Mouse (Mus musculus): ENCODE data around the gene Spata18.

- no peak for TF ChIP-seq GATA1 (IDR thresholded peaks at IDR 0.05; ENCODE audit: borderline replicate concordance, low read length)
- no peak for TF ChIP-seq FLI1 (IDR thresholded peaks at IDR 0.05; ENCODE audit: low read length)
Measured at GRCm38 (mm10) chr5:73716941-73717340, 65.8 kb downstream of the Spata18 start.
